Mouse (Mus musculus): ENCODE data around the gene Gtf3c3.

GRCm38 (mm10) chr1:54380978-54381914, 57.5 kb downstream of the Gtf3c3 start:
- peak; percentile 74 for TF ChIP-seq CTCF (IDR thresholded peaks at IDR 0.05)
- TF ChIP-seq EP300 (IDR thresholded peaks at IDR 0.05), result no peak
